Mouse (Mus musculus) liver, embryonic 14.5 days (tissue): Measurements from ENCODE around the gene Atg7.

Experiments used
- CTCF ChIP-seq: IDR thresholded peaks from 2 replicates; pipeline ENCODE4 v1.5.1; 2016; ENCODE audit warnings: antibody characterized with exemption, low read depth, control low read depth
- EP300 ChIP-seq: IDR thresholded peaks from 2 replicates; pipeline ENCODE4 v1.6.1; 2016; ENCODE audit warnings: antibody characterized with exemption, low read depth

DNA sequence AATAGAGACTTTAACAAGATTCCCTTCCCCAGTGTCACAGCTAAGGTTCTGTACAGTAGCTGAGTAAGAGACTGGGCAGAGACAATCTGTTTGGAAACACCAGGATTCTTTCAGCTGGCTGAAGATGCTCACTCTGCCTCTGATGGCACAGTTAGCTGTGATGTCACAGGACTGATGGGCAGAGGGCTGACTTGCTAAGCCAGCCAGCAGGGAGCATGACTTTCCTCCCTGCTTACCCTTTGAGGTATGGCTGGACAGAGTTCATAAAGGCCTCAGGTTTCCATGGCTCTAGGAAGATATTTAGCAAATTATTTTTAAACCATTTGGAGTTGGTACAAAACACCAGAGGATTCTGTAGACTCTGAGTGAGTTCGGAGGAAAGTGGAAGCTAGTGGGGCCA, 162.0 kb downstream of the Atg7 start:
- TF ChIP-seq CTCF (no peak), EP300 (no peak)
